Mouse (Mus musculus) embryonic facial prominence, embryonic 11.5 days (tissue): Measurements from ENCODE around the gene Mmrn2. TPM values are rescaled to one million over a fixed set of nuclear protein-coding genes. Genes with fewer than 3 reads are reported as not detected.
A peak's percentile ranks its signal among the peaks of the same experiment; 100 is the strongest.
"Not testable (repeated sequence)": the region's sequence is repeated elsewhere in the genome, so short reads cannot be mapped to it uniquely, and the experiment has no call there.

ENCODE experiments used
- ATAC-seq: fragments of 200-750 bp; cut with Nextera tagmentation; replicated peaks from 2 replicates; pipeline ENCODE4 v1.8.0; 2017; ENCODE audit warnings: low read depth; ENCODE audit not compliant: insufficient number of reproducible peaks, low FRiP score, low TSS enrichment
- DNase-seq: peaks from one replicate; pipeline ENCODE4 v3.0.0-alpha.2; 2015; ENCODE audit warnings: low spot score
- H3K27ac ChIP-seq: fragments of 300-500 bp; sonication (generic); replicated peaks from 2 replicates; pipeline ENCODE4 v1.5.1; 2014; ENCODE audit warnings: mild to moderate bottlenecking, low read depth, low read length, control low read depth
- H3K27me3 ChIP-seq: fragments of 300-500 bp; sonication (generic); 2 replicates; pipeline ENCODE4 v1.6.1; 2014; ENCODE audit warnings: mild to moderate bottlenecking, low read length, moderate library complexity, mixed read lengths; ENCODE audit not compliant: control insufficient read depth, insufficient read depth
- H3K36me3 ChIP-seq: fragments of 300-500 bp; sonication (generic); replicated peaks from 2 replicates; pipeline ENCODE4 v1.6.1; 2014; ENCODE audit warnings: low read depth, mild to moderate bottlenecking, low read length, moderate library complexity, mixed read lengths; ENCODE audit not compliant: control insufficient read depth, insufficient read depth
- H3K4me1 ChIP-seq: fragments of 300-500 bp; sonication (generic); 2 replicates; pipeline ENCODE4 v1.6.1; 2014; ENCODE audit warnings: low read length, mixed read lengths; ENCODE audit not compliant: control insufficient read depth, insufficient read depth
- H3K4me2 ChIP-seq: fragments of 300-500 bp; sonication (generic); 2 replicates; pipeline ENCODE4 v1.6.1; 2014; ENCODE audit warnings: low read depth, mild to moderate bottlenecking, control low read depth, low read length, moderate library complexity
- H3K4me3 ChIP-seq: fragments of 300-500 bp; sonication (generic); 2 replicates; pipeline ENCODE4 v1.5.1; 2014; ENCODE audit warnings: low read depth, low read length, control low read depth
- H3K9ac ChIP-seq: fragments of 300-500 bp; sonication (generic); replicated peaks from 2 replicates; pipeline ENCODE4 v1.6.1; 2014; ENCODE audit warnings: mild to moderate bottlenecking, control low read depth, low read length
- H3K9me3 ChIP-seq: fragments of 300-500 bp; sonication (generic); replicated peaks from 2 replicates; pipeline ENCODE4 v1.6.1; 2016; ENCODE audit warnings: mild to moderate bottlenecking, low read length, inconsistent platforms, mixed read lengths; ENCODE audit not compliant: control insufficient read depth
- WGBS: fragments of 180-500 bp; shearing (Covaris S2); extraction: QIAGEN DNeasy Blood & Tissue Kit; methylation state at CpG from one replicate; pipeline ENCODE4 v1.1.7; 2014; 5-methylcytosine and 5-hydroxymethylcytosine counted together
- polyA plus RNA-seq: library from polyadenylated mRNA; unstranded; fragments of >200 nt; fragmentation: Nextera tagmentation; extraction: Ambion mirVana; gene quantifications from 2 replicates; pipeline ENCODE4 v1.2.1, GENCODE M21; 2014

Mmrn2 gene
- polyA plus RNA-seq, 1 experiment from 2014 or later: 5.4 TPM

GRCm38 (mm10) chr14:34399301-34399700 lies 24.0 kb downstream of the Mmrn2 start:
- Histone ChIP-seq H3K4me2 (no peak overlapping the region), H3K9ac (no peak overlapping the region), H3K4me1 (no peaks in the 10 kb centered on the region), H3K27ac (no peak overlapping the region), H3K9me3 (no peaks in the 10 kb centered on the region), H3K27me3 (no peaks in the 10 kb centered on the region), H3K36me3 (no peaks in the 10 kb centered on the region), H3K4me3 (no peak overlapping the region)
- DNase-seq (no peak), ATAC-seq (no peak)
- WGBS: 96% methylated on average over 6 of the region's 6 CpGs

GRCm38 (mm10) chr14:34400021-34400420 lies 24.8 kb downstream of the Mmrn2 start:
- DNase-seq (no peak), ATAC-seq (no peak)
- Histone ChIP-seq H3K27ac (no peak overlapping the region), H3K36me3 (no peaks in the 10 kb centered on the region), H3K27me3 (no peaks in the 10 kb centered on the region), H3K4me2 (no peak overlapping the region), H3K9ac (no peak overlapping the region), H3K4me3 (no peak overlapping the region), H3K4me1 (no peaks in the 10 kb centered on the region), H3K9me3 (no peaks in the 10 kb centered on the region)
- WGBS: 92% methylated on average over 3 of the region's 3 CpGs

- ATAC-seq: no peak
- H3K27ac ChIP-seq: no peak overlapping the region
- no peaks in the 10 kb centered on the region for H3K4me1 ChIP-seq
- no peaks in the 10 kb centered on the region for H3K36me3 ChIP-seq
- no peak overlapping the region for H3K4me2 ChIP-seq
- DNase-seq: peak; percentile 79
- no peak overlapping the region for H3K4me3 ChIP-seq
- H3K9ac ChIP-seq: no peak overlapping the region
- H3K9me3 ChIP-seq: no peaks in the 10 kb centered on the region
- WGBS: 57% methylated on average over 6 of the region's 6 CpGs
- no peaks in the 10 kb centered on the region for H3K27me3 ChIP-seq
These were observed 25.9 kb downstream of the Mmrn2 start for GRCm38 (mm10) chr14:34401135-34401534.

GRCm38 (mm10) chr14:34402871-34403270 lies 27.6 kb downstream of the Mmrn2 start:
- ATAC-seq (no peak), DNase-seq (no peak)
- no peak overlapping the region for H3K4me3 ChIP-seq
- no peaks in the 10 kb centered on the region for H3K9me3 ChIP-seq
- no peaks in the 10 kb centered on the region for H3K27me3 ChIP-seq
- WGBS: 85% methylated on average over 8 of the region's 8 CpGs
- H3K4me2 ChIP-seq: no peak overlapping the region
- no peaks in the 10 kb centered on the region; the same call in 1 of the 2 replicates for H3K36me3 ChIP-seq
- no peak overlapping the region for H3K9ac ChIP-seq
- no peak overlapping the region for H3K27ac ChIP-seq
- no peaks in the 10 kb centered on the region for H3K4me1 ChIP-seq

- Histone ChIP-seq H3K9ac (no peak overlapping the region), H3K4me1 (no peaks in the 10 kb centered on the region), H3K4me3 (no peak overlapping the region), H3K4me2 (no peak overlapping the region), H3K9me3 (no peaks in the 10 kb centered on the region), H3K27me3 (no peaks in the 10 kb centered on the region), H3K27ac (no peak overlapping the region), H3K36me3 (no peaks in the 10 kb centered on the region; the same call in 1 of the 2 replicates)
- ATAC-seq (no peak), DNase-seq (no peak)
- 99% methylated on average over 7 of the region's 7 CpGs for WGBS
These were observed 28.2 kb downstream of the Mmrn2 start for GRCm38 (mm10) chr14:34403424-34403823.

- Histone ChIP-seq H3K36me3 (peaks cover 3% of the 10 kb centered on the region), H3K4me3 (no peak overlapping the region), H3K4me2 (no peak overlapping the region), H3K27ac (no peak overlapping the region), H3K9me3 (no peaks in the 10 kb centered on the region), H3K27me3 (no peaks in the 10 kb centered on the region), H3K9ac (no peak overlapping the region), H3K4me1 (no peaks in the 10 kb centered on the region)
- DNase-seq (no peak), ATAC-seq (no peak)
- 99% methylated on average over 6 of the region's 6 CpGs for WGBS
These were observed 35.5 kb downstream of the Mmrn2 start for GRCm38 (mm10) chr14:34410716-34411115.

GRCm38 (mm10) chr14:34412164-34412896 lies 37.1 kb downstream of the Mmrn2 start:
- Histone ChIP-seq H3K9me3 (no peaks in the 10 kb centered on the region), H3K36me3 (peaks cover 3% of the 10 kb centered on the region), H3K4me3 (no peak overlapping the region), H3K27ac (no peak overlapping the region), H3K27me3 (no peaks in the 10 kb centered on the region), H3K4me1 (no peaks in the 10 kb centered on the region), H3K4me2 (no peak overlapping the region), H3K9ac (no peak overlapping the region)
- no peak for DNase-seq
- no peak for ATAC-seq
- WGBS: 94% methylated on average over 7 of the region's 7 CpGs

GRCm38 (mm10) chr14:34416946-34417345 lies 41.7 kb downstream of the Mmrn2 start:
- H3K27me3 ChIP-seq, H3K4me1 ChIP-seq, H3K27ac ChIP-seq, H3K4me2 ChIP-seq, H3K9ac ChIP-seq, ATAC-seq, H3K4me3 ChIP-seq, H3K36me3 ChIP-seq, DNase-seq, H3K9me3 ChIP-seq: not testable (repeated sequence)
- 92% methylated on average over 4 of the region's 4 CpGs for WGBS
